Mouse (Mus musculus) adipose tissue, adult 10 weeks (tissue): ENCODE data around the gene Odc1. TPM values are rescaled to one million over a fixed set of nuclear protein-coding genes. Genes with fewer than 3 reads are reported as not detected.

Source experiments
- polyA plus RNA-seq: library from polyadenylated mRNA; stranded (reverse); fragments of 350-450 nt; fragmentation: Illumina TruSeq; extraction: RNeasy Lipid Tissue Mini Kit (QIAGEN cat#74804); gene quantifications from one replicate; pipeline ENCODE4 v1.2.3, GENCODE M21; 2014; ENCODE audit warnings: low read depth, low replicate concordance

The Odc1 gene
- polyA plus RNA-seq, result 118 TPM

DNA sequence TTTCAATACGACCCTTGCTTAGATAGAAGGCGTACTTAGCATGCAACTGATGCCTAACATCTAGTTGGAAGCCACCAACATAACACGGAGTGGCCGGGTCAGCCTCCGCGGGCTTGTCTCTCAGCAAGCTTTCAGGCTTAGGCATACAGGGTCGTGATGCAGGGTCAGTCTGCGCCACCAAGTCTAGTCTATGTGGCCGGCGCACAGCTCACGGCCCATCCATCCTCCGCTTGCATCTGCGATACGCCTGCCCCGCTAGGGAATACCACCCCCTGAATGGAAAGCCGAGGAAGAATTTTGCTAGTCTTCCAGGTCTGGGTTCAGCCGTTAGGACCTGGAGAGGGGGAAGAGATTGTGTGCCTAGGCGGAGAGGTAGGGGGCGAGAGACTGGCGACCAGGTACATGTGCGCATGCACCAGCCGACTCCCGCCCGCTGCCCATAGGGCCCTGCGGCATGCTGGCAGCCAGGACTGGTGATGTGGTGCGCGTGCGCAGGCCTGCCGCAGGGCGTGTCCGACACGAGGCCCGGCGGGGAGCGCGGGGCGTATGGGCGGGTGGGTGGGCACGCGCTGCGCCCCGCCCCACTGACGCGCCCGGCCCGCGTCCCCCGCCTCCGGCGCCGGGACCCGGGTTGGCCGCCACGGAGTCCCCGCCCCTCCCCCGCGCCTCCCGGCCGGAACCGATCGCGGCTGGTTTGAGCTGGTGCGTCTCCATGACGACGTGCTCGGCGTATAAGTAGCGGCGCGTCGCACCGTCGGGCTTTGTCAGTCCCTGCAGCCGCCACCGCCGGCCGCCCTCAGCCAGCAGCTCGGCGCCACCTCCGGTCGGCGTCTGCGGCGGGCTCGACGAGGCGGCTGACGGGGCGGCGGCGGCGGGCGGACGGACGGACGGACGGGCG lies at the start of gene Odc1:
Gene Odc1 (plus strand): TSS at position 586 of the 898 bp plus-strand sequence.

Other genes starting within 250 kb of the Odc1 start
- gene Atp6v1c2, start 215.4 kb upstream of the Odc1 start, polyA plus RNA-seq, result 14.2 TPM
- gene Nol10, start 196.3 kb upstream of the Odc1 start, polyA plus RNA-seq, result 9.8 TPM
- gene Hpcal1, start 146.1 kb downstream of the Odc1 start, polyA plus RNA-seq, result 73.2 TPM